Mouse (Mus musculus) intestine, embryonic 14.5 days (tissue): Measurements from ENCODE around the gene Ldah. TPM values are rescaled to one million over a fixed set of nuclear protein-coding genes. Genes with fewer than 3 reads are reported as not detected.

Experiments used
- ATAC-seq: fragments of 200-750 bp; cut with Nextera tagmentation; replicated peaks from 2 replicates; pipeline ENCODE4 v1.8.0; 2017; ENCODE audit warnings: low read depth, moderate number of reproducible peaks, moderate TSS enrichment, moderate library complexity; ENCODE audit not compliant: low FRiP score, low TSS enrichment
- DNase-seq: peaks from one replicate; pipeline ENCODE4 v3.0.0-alpha.2; 2018; ENCODE audit warnings: low spot score
- H3K27ac ChIP-seq: fragments of 300-500 bp; sonication (generic); 2 replicates; pipeline ENCODE4 v1.5.1; 2014; ENCODE audit warnings: low read depth, mild to moderate bottlenecking, control low read depth
- H3K27me3 ChIP-seq: fragments of 300-500 bp; sonication (generic); replicated peaks from 2 replicates; pipeline ENCODE4 v1.6.1; 2014; ENCODE audit warnings: low read length, control low read depth; ENCODE audit not compliant: control insufficient read depth, insufficient read depth
- H3K36me3 ChIP-seq: fragments of 300-500 bp; sonication (generic); 2 replicates; pipeline ENCODE4 v1.6.1; 2014; ENCODE audit warnings: low read length, control low read depth; ENCODE audit not compliant: control insufficient read depth, insufficient read depth
- H3K4me1 ChIP-seq: fragments of 300-500 bp; sonication (generic); replicated peaks from 2 replicates; pipeline ENCODE4 v1.6.1; 2014; ENCODE audit warnings: low read length, control low read depth, mixed read lengths; ENCODE audit not compliant: control insufficient read depth, insufficient read depth
- H3K4me2 ChIP-seq: fragments of 300-500 bp; sonication (generic); 2 replicates; pipeline ENCODE4 v1.6.1; 2014; ENCODE audit warnings: low read length
- H3K4me3 ChIP-seq: fragments of 300-500 bp; sonication (generic); 2 replicates; pipeline ENCODE4 v1.5.1; 2014; ENCODE audit warnings: low read depth, low read length, control low read depth, mixed read lengths
- H3K9ac ChIP-seq: fragments of 300-500 bp; sonication (generic); 2 replicates; pipeline ENCODE4 v1.6.1; 2014; ENCODE audit warnings: mild to moderate bottlenecking, low read length
- H3K9me3 ChIP-seq: fragments of 300-500 bp; sonication (generic); 2 replicates; pipeline ENCODE4 v1.6.1; 2016; ENCODE audit warnings: low read length, control low read depth; ENCODE audit not compliant: control insufficient read depth
- WGBS: fragments of 180-500 bp; shearing (Covaris S2); extraction: QIAGEN DNeasy Blood & Tissue Kit; methylation state at CpG from one replicate; pipeline ENCODE4 v1.1.7; 2014; 5-methylcytosine and 5-hydroxymethylcytosine counted together
- polyA plus RNA-seq: library from polyadenylated mRNA; unstranded; fragments of >200 nt; fragmentation: Nextera tagmentation; extraction: Ambion mirVana; gene quantifications from 2 replicates; pipeline ENCODE4 v1.2.1, GENCODE M21; 2014

The Ldah gene
- polyA plus RNA-seq, 1 experiment from 2014 or later: 51.2 TPM

- WGBS: 81% methylated on average over 7 of the region's 7 CpGs
- no peak overlapping the region for H3K4me2 ChIP-seq
- ATAC-seq (no peak), DNase-seq (no peak)
- H3K4me3 ChIP-seq: no peak overlapping the region
- no peak overlapping the region for H3K27ac ChIP-seq
- no peaks in the 10 kb centered on the region for H3K4me1 ChIP-seq
- no peaks in the 10 kb centered on the region for H3K9me3 ChIP-seq
- no peaks in the 10 kb centered on the region for H3K27me3 ChIP-seq
- no peak overlapping the region for H3K9ac ChIP-seq
- H3K36me3 ChIP-seq: peaks cover 4% of the 10 kb centered on the region; the same call in 1 of the 2 replicates
These were observed 58.4 kb downstream of the Ldah start for GRCm38 (mm10) chr12:8266311-8266710.

GRCm38 (mm10) chr12:8269627-8270026 is 61.7 kb downstream of the Ldah start:
- Histone ChIP-seq H3K27me3 (no peaks in the 10 kb centered on the region), H3K4me2 (no peak overlapping the region), H3K36me3 (peaks cover 4% of the 10 kb centered on the region; the same call in 1 of the 2 replicates), H3K9me3 (no peaks in the 10 kb centered on the region), H3K4me1 (no peaks in the 10 kb centered on the region), H3K9ac (no peak overlapping the region), H3K4me3 (no peak overlapping the region), H3K27ac (no peak overlapping the region)
- WGBS: 95% methylated on average over 11 of the region's 11 CpGs
- no peak for DNase-seq
- no peak for ATAC-seq

GRCm38 (mm10) chr12:8271405-8271804 is 63.5 kb downstream of the Ldah start:
- H3K9ac ChIP-seq: no peak overlapping the region
- H3K9me3 ChIP-seq: no peaks in the 10 kb centered on the region
- no peak overlapping the region for H3K27ac ChIP-seq
- no peak overlapping the region for H3K4me2 ChIP-seq
- H3K36me3 ChIP-seq: peaks cover 4% of the 10 kb centered on the region
- H3K4me1 ChIP-seq: no peaks in the 10 kb centered on the region
- H3K4me3 ChIP-seq: no peak overlapping the region
- DNase-seq: no peak
- 73% methylated on average over 2 of the region's 2 CpGs for WGBS
- no peak for ATAC-seq
- no peaks in the 10 kb centered on the region for H3K27me3 ChIP-seq

GRCm38 (mm10) chr12:8273471-8274171 is 65.7 kb downstream of the Ldah start:
- Histone ChIP-seq H3K4me1 (no peaks in the 10 kb centered on the region), H3K9ac (no peak overlapping the region), H3K9me3 (no peaks in the 10 kb centered on the region), H3K27me3 (no peaks in the 10 kb centered on the region), H3K4me2 (no peak overlapping the region), H3K4me3 (no peak overlapping the region), H3K36me3 (peaks cover 4% of the 10 kb centered on the region; the same call in 1 of the 2 replicates), H3K27ac (no peak overlapping the region)
- DNase-seq: peak; percentile 46
- no peak for ATAC-seq
- 87% methylated on average over 6 of the region's 6 CpGs for WGBS

- no peak overlapping the region for H3K9ac ChIP-seq
- DNase-seq (peak; percentile 35), ATAC-seq (no peak)
- 91% methylated on average over 4 of the region's 4 CpGs for WGBS
- H3K4me3 ChIP-seq: no peak overlapping the region
- no peaks in the 10 kb centered on the region for H3K4me1 ChIP-seq
- no peak overlapping the region for H3K4me2 ChIP-seq
- H3K9me3 ChIP-seq: no peaks in the 10 kb centered on the region
- H3K27me3 ChIP-seq: no peaks in the 10 kb centered on the region
- H3K27ac ChIP-seq: no peak overlapping the region
- peaks cover 5% of the 10 kb centered on the region; the same call in 1 of the 2 replicates for H3K36me3 ChIP-seq
These were observed 67.5 kb downstream of the Ldah start for GRCm38 (mm10) chr12:8275424-8275823.

GRCm38 (mm10) chr12:8281225-8282017 is 73.5 kb downstream of the Ldah start:
- H3K4me2 ChIP-seq: no peak overlapping the region
- H3K36me3 ChIP-seq: peaks cover 21% of the 10 kb centered on the region; the same call in 1 of the 2 replicates
- H3K4me3 ChIP-seq: no peak overlapping the region
- no peak overlapping the region for H3K9ac ChIP-seq
- H3K27ac ChIP-seq: no peak overlapping the region
- DNase-seq (peak; percentile 44), ATAC-seq (no peak)
- H3K27me3 ChIP-seq: no peaks in the 10 kb centered on the region
- H3K9me3 ChIP-seq: no peaks in the 10 kb centered on the region
- H3K4me1 ChIP-seq: no peaks in the 10 kb centered on the region
- WGBS: 90% methylated on average over 15 of the region's 15 CpGs

- Histone ChIP-seq H3K27me3 (no peaks in the 10 kb centered on the region), H3K4me3 (no peak overlapping the region), H3K9me3 (no peaks in the 10 kb centered on the region), H3K27ac (no peak overlapping the region), H3K9ac (no peak overlapping the region), H3K36me3 (0 out of 2 replicates have a peak, but pooled peaks cover 11% of the 10 kb centered on the region), H3K4me2 (no peak overlapping the region), H3K4me1 (no peaks in the 10 kb centered on the region)
- DNase-seq: no peak
- ATAC-seq: no peak
- 58% methylated on average over 3 of the region's 3 CpGs for WGBS
These were observed 80.1 kb downstream of the Ldah start for GRCm38 (mm10) chr12:8287970-8288369.

- H3K4me2 ChIP-seq: no peak overlapping the region
- no peaks in the 10 kb centered on the region for H3K9me3 ChIP-seq
- no peak overlapping the region for H3K27ac ChIP-seq
- H3K27me3 ChIP-seq: peaks cover 2% of the 10 kb centered on the region; the same call in 1 of the 2 replicates
- H3K4me1 ChIP-seq: no peaks in the 10 kb centered on the region
- 0 out of 2 replicates have a peak, but pooled peaks cover 6% of the 10 kb centered on the region for H3K36me3 ChIP-seq
- H3K4me3 ChIP-seq: no peak overlapping the region
- no peak for DNase-seq
- 82% methylated on average over 6 of the region's 6 CpGs for WGBS
- ATAC-seq: no peak
- H3K9ac ChIP-seq: no peak overlapping the region
These were observed 81.2 kb downstream of the Ldah start for GRCm38 (mm10) chr12:8289099-8289498.
